ENCODE assay signal across 7 mouse cellular contexts in the genomic region with DNA sequence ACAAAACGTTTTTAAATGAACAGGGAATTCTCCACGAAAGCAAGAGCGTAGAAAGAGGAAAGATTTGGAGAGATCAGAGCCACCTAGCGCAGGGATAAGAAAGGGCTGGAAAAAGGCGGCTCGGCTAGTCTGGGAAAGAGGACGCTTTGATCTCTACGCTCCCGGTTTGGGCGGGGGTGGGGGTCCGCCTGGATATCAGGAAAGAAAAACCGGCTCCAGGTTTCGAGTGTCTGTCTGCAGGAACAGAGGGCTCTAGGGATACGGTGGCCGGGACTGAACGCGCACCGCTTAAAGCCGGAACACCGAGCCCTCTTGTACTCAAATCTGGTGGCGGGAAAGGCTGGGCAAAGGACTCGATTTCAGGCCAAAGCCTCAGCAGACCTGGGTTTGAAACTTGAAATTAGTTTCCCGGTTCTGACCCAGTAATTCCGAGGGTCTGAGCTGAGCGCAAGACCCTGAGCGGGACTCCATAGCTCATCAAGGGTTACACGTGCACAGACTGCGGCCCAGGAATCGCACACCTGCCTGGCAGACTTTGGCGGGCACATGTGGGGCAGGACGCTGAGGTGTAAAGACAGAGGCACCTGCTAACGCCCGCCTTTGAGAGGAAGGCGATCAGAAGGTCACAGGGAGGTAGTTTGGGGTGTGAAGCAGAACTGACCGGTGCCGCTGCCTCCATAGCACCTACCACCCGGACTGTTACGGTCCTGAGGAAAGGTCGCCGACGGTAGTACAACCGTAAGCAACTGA. TPM values are rescaled to one million over a fixed set of nuclear protein-coding genes. Genes with fewer than 3 reads are reported as not detected.
DNase-seq lines count a peak whose midpoint lies in the region; ATAC-seq lines count a peak whose summit lies in the region.

No protein-coding gene starts in this region.

- ATAC-seq in hindbrain, embryonic 11.5 days (ENCODE audit: low FRiP score): no peak
- ATAC-seq in limb, embryonic 13.5 days (ENCODE audit: low FRiP score, low read depth): no peak
- no peak for ATAC-seq in midbrain, embryonic 16.5 days

- peak overlapping the region; percentile 73 for H3K4me3 ChIP-seq in embryonic facial prominence, embryonic 10.5 days
- H3K4me3 ChIP-seq in hindbrain, embryonic 11.5 days (ENCODE audit: low read depth, low read length): peak overlapping the region; percentile 45
- H3K4me3 ChIP-seq in limb, embryonic 13.5 days: peak overlapping the region; percentile 62
- peak overlapping the region; percentile 59 for H3K4me3 ChIP-seq in midbrain, embryonic 16.5 days (ENCODE audit: low read depth, low read length)

- peaks cover 98% of the 10 kb centered on the region for H3K27me3 ChIP-seq in embryonic facial prominence, embryonic 10.5 days (replicated peaks; ENCODE audit: low read depth, poor library complexity, severe bottlenecking)
- peaks cover 67% of the 10 kb centered on the region for H3K27me3 ChIP-seq in hindbrain, embryonic 11.5 days (ENCODE audit: control insufficient read depth, insufficient read depth, low read length)
- H3K27me3 ChIP-seq in limb, embryonic 13.5 days: peaks cover 75% of the 10 kb centered on the region
- H3K27me3 ChIP-seq in midbrain, embryonic 16.5 days (ENCODE audit: control insufficient read depth, insufficient read depth, low read depth, low read length): peaks cover 49% of the 10 kb centered on the region

- H3K4me1 ChIP-seq in embryonic facial prominence, embryonic 10.5 days: peaks cover 73% of the 10 kb centered on the region
- H3K4me1 ChIP-seq in hindbrain, embryonic 11.5 days (replicated peaks; ENCODE audit: control insufficient read depth, insufficient read depth, low read length): peaks cover 17% of the 10 kb centered on the region
- peaks cover 51% of the 10 kb centered on the region for H3K4me1 ChIP-seq in limb, embryonic 13.5 days
- H3K4me1 ChIP-seq in midbrain, embryonic 16.5 days (ENCODE audit: control insufficient read depth, insufficient read depth, low read length): peaks cover 35% of the 10 kb centered on the region

- DNase-seq in urinary bladder, adult 2 months (ENCODE audit: low spot score): peak; percentile 29
- DNase-seq in urinary bladder, postnatal 4 days (ENCODE audit: low spot score in 2 of 2): no peak
- DNase-seq in embryonic facial prominence, embryonic 10.5 days (ENCODE audit: low spot score): peak; percentile 70
- peak; percentile 70 for DNase-seq in hindbrain, embryonic 11.5 days (ENCODE audit: low spot score)
- DNase-seq in adipocyte (ENCODE audit: low spot score): no peak

- 2% methylated on average over 42 of the region's 42 CpGs for WGBS in embryonic facial prominence, embryonic 10.5 days
- WGBS in hindbrain, embryonic 11.5 days: 2% methylated on average over 42 of the region's 42 CpGs
- WGBS in limb, embryonic 13.5 days: under 1% methylated on average over 42 of the region's 42 CpGs
- WGBS in midbrain, embryonic 16.5 days: 1% methylated on average over 42 of the region's 42 CpGs

- no peaks in the 10 kb centered on the region for H3K9me3 ChIP-seq in embryonic facial prominence, embryonic 10.5 days
- no peaks in the 10 kb centered on the region for H3K9me3 ChIP-seq in hindbrain, embryonic 11.5 days (ENCODE audit: control insufficient read depth, low read length)
- no peaks in the 10 kb centered on the region for H3K9me3 ChIP-seq in limb, embryonic 13.5 days
- no peaks in the 10 kb centered on the region for H3K9me3 ChIP-seq in midbrain, embryonic 16.5 days (replicated peaks; ENCODE audit: control insufficient read depth, low read length, poor library complexity, severe bottlenecking)

- no peaks in the 10 kb centered on the region for H3K36me3 ChIP-seq in embryonic facial prominence, embryonic 10.5 days (replicated peaks)
- no peaks in the 10 kb centered on the region for H3K36me3 ChIP-seq in hindbrain, embryonic 11.5 days (ENCODE audit: control insufficient read depth, insufficient read depth, low read length)
- no peaks in the 10 kb centered on the region for H3K36me3 ChIP-seq in limb, embryonic 13.5 days
- no peaks in the 10 kb centered on the region for H3K36me3 ChIP-seq in midbrain, embryonic 16.5 days (ENCODE audit: control insufficient read depth, insufficient read depth, low read length)

- peak overlapping the region; percentile 94 for H3K4me2 ChIP-seq in hindbrain, embryonic 11.5 days (replicated peaks; ENCODE audit: low read depth, low read length)
- H3K4me2 ChIP-seq in limb, embryonic 13.5 days (replicated peaks): peak overlapping the region; percentile 100
- H3K4me2 ChIP-seq in midbrain, embryonic 16.5 days (ENCODE audit: low read length): peak overlapping the region; percentile 98

- no peak overlapping the region; the same call in 1 of the 2 replicates for H3K27ac ChIP-seq in embryonic facial prominence, embryonic 10.5 days (replicated peaks)
- no peak overlapping the region for H3K27ac ChIP-seq in hindbrain, embryonic 11.5 days (ENCODE audit: low read depth, low read length)
- H3K27ac ChIP-seq in limb, embryonic 13.5 days: no peak overlapping the region
- H3K27ac ChIP-seq in midbrain, embryonic 16.5 days (ENCODE audit: low read length): no peak overlapping the region

- no peak overlapping the region for H3K9ac ChIP-seq in hindbrain, embryonic 11.5 days (ENCODE audit: low read depth, low read length)
- peak overlapping the region; percentile 54; the same call in 1 of the 2 replicates for H3K9ac ChIP-seq in limb, embryonic 13.5 days
- peak overlapping the region; percentile 63 for H3K9ac ChIP-seq in midbrain, embryonic 16.5 days (ENCODE audit: low read depth, low read length)

RNA-seq across cellular contexts. Expression of gene Fam71a, which starts 19.6 kb away (rescaled TPM):
- polyA plus RNA-seq in urinary bladder, adult 2 months (2012; rRNA removed): not detected in 2 replicates
- polyA plus RNA-seq in embryonic facial prominence, embryonic 10.5 days (2016; fragmentation: Nextera tagmentation; extraction: Ambion mirVana): not detected in 2 replicates
- polyA plus RNA-seq in hindbrain, embryonic 11.5 days (2014; fragmentation: Nextera tagmentation; extraction: Ambion mirVana): not detected in 2 replicates
- polyA plus RNA-seq in limb, embryonic 13.5 days (2015; fragmentation: Nextera tagmentation; extraction: Ambion mirVana): not detected in 2 replicates
- not detected in 2 replicates for polyA plus RNA-seq in midbrain, embryonic 16.5 days (2015; fragmentation: Nextera tagmentation; extraction: Ambion mirVana)

RNA-seq across cellular contexts. Expression of gene Atf3, which starts 33.6 kb away (rescaled TPM):
- 4.6 and 9.8 TPM in 2 replicates for polyA plus RNA-seq in urinary bladder, adult 2 months (2012; rRNA removed)
- polyA plus RNA-seq in embryonic facial prominence, embryonic 10.5 days (2016; fragmentation: Nextera tagmentation; extraction: Ambion mirVana): 1.5 and 2.1 TPM in 2 replicates
- polyA plus RNA-seq in hindbrain, embryonic 11.5 days (2014; fragmentation: Nextera tagmentation; extraction: Ambion mirVana): 1.4 and 1.5 TPM in 2 replicates
- polyA plus RNA-seq in limb, embryonic 13.5 days (2015; fragmentation: Nextera tagmentation; extraction: Ambion mirVana): 4.2 and 4.3 TPM in 2 replicates
- polyA plus RNA-seq in midbrain, embryonic 16.5 days (2015; fragmentation: Nextera tagmentation; extraction: Ambion mirVana): 1.2 and 1.6 TPM in 2 replicates

Comparison
In these comparisons a context has a peak if more than half of its experiments do, and no peak if none do; other contexts are left out.
1. DNase-seq: peak in urinary bladder, adult 2 months (single experiment), embryonic facial prominence, embryonic 10.5 days (single experiment) and hindbrain, embryonic 11.5 days (single experiment); none in urinary bladder, postnatal 4 days (0 of 2) and adipocyte (single experiment).
2. Peak in every context shown above with its lines, with median percentiles within 50 percentile points of each other: H3K4me3 ChIP-seq and H3K4me2 ChIP-seq.